Mouse (Mus musculus): Measurements from ENCODE around the gene Mansc1. TPM values are rescaled to one million over a fixed set of nuclear protein-coding genes. Genes with fewer than 3 reads are reported as not detected.

Mansc1 gene
- total and polyA plus RNA-seq, 2 experiments from 2014 or later: 2.2 to 3.8 TPM

GRCm38 (mm10) chr6:134594569-134595442 lies 37.5 kb downstream of the Mansc1 start:
- Histone ChIP-seq H3K27ac (no peak overlapping the region), H3K27me3 (ENCODE audit: insufficient read depth, low read length) (no peaks in the 10 kb centered on the region), H3K4me1 (ENCODE audit: insufficient read depth, low read length) (no peaks in the 10 kb centered on the region), H3K4me2 (ENCODE audit: low read depth, low read length) (no peak overlapping the region), H3K9me3 (ENCODE audit: low read length) (no peaks in the 10 kb centered on the region), H3K9ac (replicated peaks; ENCODE audit: low read length) (no peak overlapping the region), H3K4me3 (ENCODE audit: low read length) (no peak overlapping the region), H3K36me3 (ENCODE audit: insufficient read depth, low read length) (no peaks in the 10 kb centered on the region)
- DNase-seq (ENCODE audit: low spot score): no peak
- no peak for TF ChIP-seq CTCF (IDR thresholded peaks at IDR 0.05; ENCODE audit: low read depth)
- ATAC-seq: no peak
- 80% methylated on average over 21 of the region's 21 CpGs for WGBS

GRCm38 (mm10) chr6:134591614-134592013 lies 40.7 kb downstream of the Mansc1 start:
- H3K4me3 ChIP-seq (ENCODE audit: low read length): no peak overlapping the region
- DNase-seq (ENCODE audit: low spot score) (no peak), ATAC-seq (no peak)
- H3K27me3 ChIP-seq (ENCODE audit: insufficient read depth, low read length): no peaks in the 10 kb centered on the region
- no peak overlapping the region for H3K4me2 ChIP-seq (ENCODE audit: low read depth, low read length)
- H3K9me3 ChIP-seq (ENCODE audit: low read length): no peaks in the 10 kb centered on the region
- H3K36me3 ChIP-seq (ENCODE audit: insufficient read depth, low read length): no peaks in the 10 kb centered on the region
- no peak for TF ChIP-seq CTCF (IDR thresholded peaks at IDR 0.05; ENCODE audit: low read depth)
- H3K4me1 ChIP-seq (ENCODE audit: insufficient read depth, low read length): no peaks in the 10 kb centered on the region
- no peak overlapping the region for H3K27ac ChIP-seq
- 83% methylated on average over 2 of the region's 2 CpGs for WGBS
- H3K9ac ChIP-seq (replicated peaks; ENCODE audit: low read length): no peak overlapping the region

- ATAC-seq (no peak), DNase-seq (ENCODE audit: low spot score) (no peak)
- no peak overlapping the region for H3K4me3 ChIP-seq (ENCODE audit: low read length)
- no peak overlapping the region for H3K4me2 ChIP-seq (ENCODE audit: low read depth, low read length)
- H3K4me1 ChIP-seq (ENCODE audit: insufficient read depth, low read length): no peaks in the 10 kb centered on the region
- H3K9me3 ChIP-seq (ENCODE audit: low read length): no peaks in the 10 kb centered on the region
- TF ChIP-seq CTCF (IDR thresholded peaks at IDR 0.05; ENCODE audit: low read depth): no peak
- H3K36me3 ChIP-seq (ENCODE audit: insufficient read depth, low read length): no peaks in the 10 kb centered on the region
- H3K27me3 ChIP-seq (ENCODE audit: insufficient read depth, low read length): no peaks in the 10 kb centered on the region
- H3K9ac ChIP-seq (replicated peaks; ENCODE audit: low read length): no peak overlapping the region
- H3K27ac ChIP-seq: no peak overlapping the region
- WGBS: 81% methylated on average over 5 of the region's 5 CpGs
These were observed 46.0 kb downstream of the Mansc1 start for GRCm38 (mm10) chr6:134586241-134586640.

GRCm38 (mm10) chr6:134584616-134585015 lies 47.7 kb downstream of the Mansc1 start:
- Histone ChIP-seq H3K9ac (replicated peaks; ENCODE audit: low read length) (no peak overlapping the region), H3K4me3 (ENCODE audit: low read length) (no peak overlapping the region), H3K36me3 (ENCODE audit: insufficient read depth, low read length) (no peaks in the 10 kb centered on the region), H3K4me2 (ENCODE audit: low read depth, low read length) (no peak overlapping the region), H3K4me1 (ENCODE audit: insufficient read depth, low read length) (no peaks in the 10 kb centered on the region), H3K27me3 (ENCODE audit: insufficient read depth, low read length) (no peaks in the 10 kb centered on the region), H3K9me3 (ENCODE audit: low read length) (no peaks in the 10 kb centered on the region), H3K27ac (no peak overlapping the region)
- ATAC-seq: no peak
- no peak for TF ChIP-seq CTCF (IDR thresholded peaks at IDR 0.05; ENCODE audit: low read depth)
- DNase-seq (ENCODE audit: low spot score): no peak
- WGBS: 98% methylated on average over 2 of the region's 2 CpGs

- Histone ChIP-seq H3K36me3 (ENCODE audit: insufficient read depth, low read length) (no peaks in the 10 kb centered on the region), H3K9me3 (ENCODE audit: low read length) (no peaks in the 10 kb centered on the region), H3K4me2 (ENCODE audit: low read depth, low read length) (no peak overlapping the region), H3K27ac (no peak overlapping the region), H3K4me3 (ENCODE audit: low read length) (no peak overlapping the region), H3K9ac (replicated peaks; ENCODE audit: low read length) (no peak overlapping the region), H3K4me1 (ENCODE audit: insufficient read depth, low read length) (no peaks in the 10 kb centered on the region), H3K27me3 (ENCODE audit: insufficient read depth, low read length) (no peaks in the 10 kb centered on the region)
- 14% methylated on average over 5 of the region's 5 CpGs for WGBS
- no peak for DNase-seq (ENCODE audit: low spot score)
- ATAC-seq: no peak
- no peak for TF ChIP-seq CTCF (IDR thresholded peaks at IDR 0.05; ENCODE audit: low read depth)
These were observed 50.2 kb downstream of the Mansc1 start for GRCm38 (mm10) chr6:134582110-134582509.

- H3K27ac ChIP-seq: no peak overlapping the region
These were observed 52.8 kb downstream of the Mansc1 start for GRCm38 (mm10) chr6:134579506-134579905.

GRCm38 (mm10) chr6:134578039-134578438 lies 54.2 kb downstream of the Mansc1 start:
- Histone ChIP-seq H3K4me1 (ENCODE audit: insufficient read depth, low read length) (no peaks in the 10 kb centered on the region), H3K9me3 (ENCODE audit: low read length) (no peaks in the 10 kb centered on the region), H3K9ac (replicated peaks; ENCODE audit: low read length) (no peak overlapping the region), H3K4me2 (ENCODE audit: low read depth, low read length) (no peak overlapping the region), H3K4me3 (ENCODE audit: low read length) (no peak overlapping the region), H3K36me3 (ENCODE audit: insufficient read depth, low read length) (no peaks in the 10 kb centered on the region), H3K27ac (no peak overlapping the region), H3K27me3 (ENCODE audit: insufficient read depth, low read length) (no peaks in the 10 kb centered on the region)
- ATAC-seq (no peak), DNase-seq (ENCODE audit: low spot score) (no peak)
- TF ChIP-seq CTCF (IDR thresholded peaks at IDR 0.05; ENCODE audit: low read depth): no peak
- WGBS: 59% methylated on average over 6 of the region's 6 CpGs

More at GRCm38 (mm10) chr6:134579506-134579905, 52.8 kb downstream of the Mansc1 start:
- ATAC-seq: no peak
- Histone ChIP-seq H3K4me3 (ENCODE audit: low read length) (no peak overlapping the region), H3K9me3 (ENCODE audit: low read length) (no peaks in the 10 kb centered on the region), H3K4me2 (ENCODE audit: low read depth, low read length) (no peak overlapping the region), H3K4me1 (ENCODE audit: insufficient read depth, low read length) (no peaks in the 10 kb centered on the region), H3K9ac (replicated peaks; ENCODE audit: low read length) (no peak overlapping the region), H3K27me3 (ENCODE audit: insufficient read depth, low read length) (no peaks in the 10 kb centered on the region), H3K36me3 (ENCODE audit: insufficient read depth, low read length) (no peaks in the 10 kb centered on the region)
- no peak for DNase-seq (ENCODE audit: low spot score)
- no peak for TF ChIP-seq CTCF (IDR thresholded peaks at IDR 0.05; ENCODE audit: low read depth)
- WGBS: 93% methylated on average over 4 of the region's 4 CpGs

Measured in hindbrain, postnatal 0 days (tissue).